Mouse (Mus musculus) kidney, postnatal 10 days (tissue): Measurements from ENCODE around the gene Atat1.
A peak's percentile ranks its signal among the peaks of the same experiment; 100 is the strongest.
"Not testable (repeated sequence)": the region's sequence is repeated elsewhere in the genome, so short reads cannot be mapped to it uniquely, and the experiment has no call there.

Experiments used
- DNase-seq: peaks from one replicate; pipeline ENCODE4 v3.0.0; 2021; ENCODE audit warnings: mixed read lengths

The Atat1 gene

DNA sequence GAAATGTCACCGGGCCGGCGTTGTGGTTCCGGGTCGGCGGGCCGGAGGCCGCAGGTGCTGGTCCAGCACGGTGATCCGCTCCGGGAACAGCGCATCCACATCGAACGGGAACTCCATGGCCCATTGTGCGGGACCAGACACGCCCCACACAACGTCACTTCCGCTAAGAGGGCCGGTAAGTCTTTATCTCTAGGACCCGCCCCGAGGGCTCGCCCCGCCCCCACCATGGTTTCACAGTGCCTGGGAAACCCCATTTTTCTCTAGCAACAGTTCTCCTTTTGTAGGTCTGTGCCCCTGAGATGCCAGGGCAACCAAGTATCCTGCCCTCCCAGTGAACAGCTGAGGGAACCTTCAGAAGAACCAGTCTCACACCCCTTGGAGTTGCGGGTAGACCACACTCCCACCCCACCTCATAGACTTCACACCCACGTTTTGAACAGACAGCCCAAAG, at the start of gene Atat1:
TSS of gene Atat1 (minus strand) at position 157 of the 451 bp plus-strand sequence.
- peak; percentile 99 for DNase-seq

GRCm38 (mm10) chr17:35958533-35959223, 48.8 kb upstream of the Atat1 start:
- DNase-seq, result no peak

DNA sequence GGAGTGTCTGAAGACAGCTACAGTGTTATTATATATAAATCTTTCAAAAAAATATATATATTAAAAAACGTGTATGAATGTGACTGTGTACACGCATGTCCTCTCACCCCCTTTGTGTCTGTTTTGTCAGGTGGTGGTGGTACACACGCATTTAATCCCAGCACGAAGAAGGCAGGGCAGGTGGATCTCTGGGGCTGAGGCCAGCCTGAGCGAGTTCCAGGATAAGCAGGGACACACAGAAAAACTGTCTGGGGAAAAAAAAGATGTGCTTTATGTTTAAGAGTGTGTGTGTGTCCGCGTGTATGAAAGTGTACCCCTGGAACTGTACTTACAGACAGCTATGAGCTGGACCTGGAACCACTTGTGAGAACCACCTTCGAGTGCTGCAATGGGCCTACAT, 44.8 kb upstream of the Atat1 start:
- DNase-seq, result no peak

DNA sequence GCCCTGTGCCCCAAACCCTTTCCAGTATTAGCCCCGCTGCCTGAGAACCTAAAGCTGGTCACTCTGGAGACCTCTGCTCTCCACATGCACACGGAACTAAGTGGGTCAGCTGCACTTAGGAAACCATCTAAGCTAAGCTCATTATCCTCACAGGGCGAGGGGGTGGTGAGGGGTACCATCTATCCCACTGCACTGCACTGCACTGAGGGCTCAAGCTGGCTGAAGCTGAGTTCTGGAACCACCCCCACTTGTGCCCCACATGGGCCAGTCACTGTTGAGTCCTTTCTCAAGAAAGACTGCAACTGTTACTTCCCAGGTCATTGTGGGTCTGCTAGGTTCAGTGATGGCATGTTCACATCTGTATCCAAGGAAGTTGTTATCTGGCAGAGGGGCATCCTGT, 42.7 kb upstream of the Atat1 start:
- DNase-seq, result not testable (repeated sequence)

DNA sequence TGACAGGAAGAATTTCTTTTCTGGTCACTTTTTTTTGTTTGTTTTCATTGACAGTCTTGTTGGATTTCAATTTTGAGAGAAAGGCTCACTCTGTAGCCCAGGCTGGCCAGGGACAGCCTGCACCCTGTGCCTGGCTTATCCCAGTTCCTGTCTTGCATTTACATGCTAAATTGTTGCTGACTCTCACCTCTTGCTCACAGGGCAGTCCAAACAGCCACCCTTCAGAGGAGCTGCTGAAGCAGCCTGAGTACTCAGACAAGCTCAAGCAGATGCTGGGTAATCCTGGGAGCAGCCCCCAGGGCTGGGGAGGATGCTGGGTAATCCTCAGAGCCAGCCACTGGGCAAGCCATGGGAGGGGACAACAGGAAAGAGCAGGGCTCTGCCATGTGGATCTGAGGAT, 41.1 kb upstream of the Atat1 start:
- not testable (repeated sequence) for DNase-seq

- no peak for DNase-seq
Observed at GRCm38 (mm10) chr17:35939941-35940340, 30.1 kb upstream of the Atat1 start.

GRCm38 (mm10) chr17:35939108-35939507, 29.2 kb upstream of the Atat1 start:
- no peak for DNase-seq

DNA sequence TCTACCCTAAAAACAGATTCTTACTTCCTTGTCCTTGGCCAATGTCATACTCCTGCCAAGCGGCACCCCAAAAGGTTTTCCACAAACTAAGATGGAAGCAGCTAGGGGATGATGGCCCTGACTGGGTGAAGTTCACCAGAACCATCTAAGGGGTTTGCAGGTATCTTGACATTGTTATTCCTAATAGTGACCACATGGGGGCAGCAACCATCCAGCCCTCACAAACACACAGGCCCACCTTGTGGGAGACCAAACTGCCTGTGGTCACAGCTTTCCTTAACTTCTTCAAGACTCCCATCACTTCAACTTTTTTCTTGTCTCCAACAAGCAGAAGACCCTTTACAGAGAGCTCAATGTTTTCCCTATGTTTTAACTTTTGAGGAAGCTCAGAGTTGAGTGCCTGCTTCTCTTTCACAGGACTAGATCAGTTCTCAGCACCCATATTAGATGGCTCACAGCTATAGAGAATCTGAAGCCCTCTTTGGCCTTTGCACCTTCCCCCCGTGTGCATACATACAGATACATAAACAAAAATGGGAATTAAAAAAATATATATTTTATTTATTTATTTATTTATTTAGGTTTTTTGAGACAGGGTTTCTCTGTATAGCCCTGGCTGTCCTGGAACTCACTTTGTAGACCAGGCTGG, 27.9 kb upstream of the Atat1 start:
- peak; percentile 61 for DNase-seq

DNA sequence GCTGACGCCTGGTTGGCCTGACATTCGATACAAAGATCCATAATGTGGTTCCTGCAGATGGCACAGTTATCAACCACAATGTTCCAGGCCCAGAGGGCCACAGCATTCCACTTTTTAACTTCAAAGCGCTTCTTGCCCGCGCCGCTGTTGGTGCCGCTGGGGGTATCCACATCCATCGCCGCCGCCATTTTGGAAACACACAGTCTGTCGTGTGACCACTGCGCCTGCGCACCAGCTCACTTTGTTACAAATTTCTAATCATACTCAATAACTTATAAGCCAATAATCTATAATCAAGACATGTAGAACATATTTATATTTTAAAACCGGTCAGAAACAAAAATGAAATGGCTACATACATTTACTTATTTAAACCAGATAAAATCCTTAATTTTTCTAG, 25.9 kb upstream of the Atat1 start:
- not testable (repeated sequence) for DNase-seq

GRCm38 (mm10) chr17:35932608-35933007, 22.7 kb upstream of the Atat1 start:
- DNase-seq, result no peak

- DNase-seq, result no peak
Observed at GRCm38 (mm10) chr17:35930627-35931026, 20.8 kb upstream of the Atat1 start.

- no peak for DNase-seq
Observed at GRCm38 (mm10) chr17:35929534-35929933, 19.7 kb upstream of the Atat1 start.

DNA sequence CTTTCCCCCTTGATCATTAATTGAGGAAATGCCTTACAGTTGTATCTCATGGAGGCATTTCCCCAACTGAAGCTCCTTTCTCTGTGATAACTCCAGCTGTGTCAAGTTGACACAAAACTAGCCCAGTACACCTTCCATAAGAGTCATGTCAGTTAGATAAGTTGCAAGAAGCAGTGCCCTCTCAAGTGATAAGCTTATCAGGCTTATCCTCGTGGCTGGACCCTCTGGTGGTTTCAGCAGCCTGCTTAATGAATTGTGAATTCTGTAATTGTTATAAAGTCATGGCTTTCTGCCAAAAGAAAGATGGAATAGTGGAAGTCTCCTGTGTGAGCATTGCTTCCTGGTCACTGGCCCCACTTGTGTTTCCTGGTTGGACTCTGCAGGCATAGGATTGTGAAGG, 17.6 kb upstream of the Atat1 start:
- DNase-seq, result no peak

DNA sequence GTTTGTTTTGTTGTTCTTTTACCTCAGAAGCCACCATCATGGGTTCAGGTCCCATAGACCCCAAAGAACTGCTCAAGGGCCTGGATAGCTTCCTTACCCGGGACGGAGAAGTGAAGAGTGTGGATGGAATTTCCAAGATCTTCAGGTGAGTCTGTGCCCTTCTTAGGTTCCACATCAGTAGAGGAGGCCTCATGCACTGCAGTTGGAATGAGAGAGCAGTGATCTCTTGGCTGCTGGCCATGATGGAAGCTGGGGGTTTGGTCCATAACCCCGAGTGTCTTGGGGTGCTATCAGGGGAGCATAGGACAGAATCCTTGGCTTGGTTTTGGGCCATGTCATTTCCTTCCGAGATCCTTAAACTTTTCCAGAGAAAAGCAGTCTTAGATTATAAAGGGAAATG, 13.4 kb upstream of the Atat1 start:
- DNase-seq, result no peak

GRCm38 (mm10) chr17:35922566-35922965, 12.7 kb upstream of the Atat1 start:
- no peak for DNase-seq

DNA sequence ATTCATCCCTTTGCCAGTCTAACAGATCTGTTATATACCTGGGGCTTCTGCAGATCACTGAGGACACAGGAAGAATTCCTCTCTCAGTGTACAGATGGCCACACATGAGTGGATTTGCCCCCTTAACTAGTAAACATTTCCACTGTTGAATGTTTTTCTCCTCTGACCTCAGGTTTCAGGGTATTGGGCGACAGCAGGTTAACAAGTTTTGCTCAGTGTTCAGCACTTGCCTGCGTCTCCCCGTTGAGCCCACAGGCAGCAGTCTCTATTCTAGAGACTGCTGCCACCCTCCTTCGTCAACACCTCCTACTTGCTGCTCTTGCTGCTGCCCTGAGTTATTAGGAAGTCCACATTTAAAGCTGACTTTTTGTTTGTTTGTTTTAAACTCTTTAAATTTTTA, 11.8 kb upstream of the Atat1 start:
- no peak for DNase-seq

GRCm38 (mm10) chr17:35920862-35921562, 11.1 kb upstream of the Atat1 start:
- peak; percentile 49 for DNase-seq

DNA sequence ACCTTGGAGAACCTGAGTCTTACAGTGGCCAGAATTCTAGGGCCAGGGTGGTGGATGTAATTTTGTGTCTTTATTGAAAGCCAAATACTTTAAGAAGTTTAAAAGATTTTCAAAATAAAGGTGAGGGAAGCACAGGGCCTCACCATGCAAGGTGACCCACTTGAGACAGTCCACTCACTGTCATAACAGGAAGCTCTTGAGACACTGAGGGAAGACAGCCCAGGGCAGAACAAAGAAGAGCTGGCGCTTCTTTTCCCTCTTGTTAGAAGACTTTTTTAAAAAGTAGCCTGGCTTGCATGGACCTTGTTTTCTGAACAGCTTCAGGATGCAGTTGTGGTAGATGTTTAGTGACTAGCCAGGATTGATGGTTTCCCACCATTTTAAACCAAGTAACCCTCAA, 10.5 kb upstream of the Atat1 start:
- no peak for DNase-seq

GRCm38 (mm10) chr17:35919864-35920301, 10.0 kb upstream of the Atat1 start:
- no peak for DNase-seq

GRCm38 (mm10) chr17:35919060-35919715, 9.3 kb upstream of the Atat1 start:
- peak; percentile 98 for DNase-seq

GRCm38 (mm10) chr17:35918276-35919059, 8.6 kb upstream of the Atat1 start:
- peak; percentile 60 for DNase-seq

GRCm38 (mm10) chr17:35917463-35918251, 7.8 kb upstream of the Atat1 start:
- DNase-seq, result peak; percentile 46
